Mouse (Mus musculus): ENCODE results near the gene C5ar1.
A peak's percentile ranks its signal among the peaks of the same experiment; 100 is the strongest.

- TF ChIP-seq CTCF (IDR thresholded peaks at IDR 0.05; ENCODE audit: insufficient read depth, low read length) (peak; percentile 42), POLR2A (IDR thresholded peaks at IDR 0.05; ENCODE audit: borderline replicate concordance, extremely low read depth, low read depth, low read length) (peak; percentile 75; the same call in 1 of the 2 replicates)
Measured at GRCm38 (mm10) chr7:16221582-16222272, 37.6 kb downstream of the C5ar1 start, which contains the start of gene Dhx34.

All from lung, adult 2 months (tissue).